7 mouse cellular contexts compared by ENCODE assay signal in genomic region chr11:75193256-75194071, GRCm38 (mm10). TPM values are rescaled to one million over a fixed set of nuclear protein-coding genes. Genes with fewer than 3 reads are reported as not detected.
DNase-seq lines count a peak whose midpoint lies in the region; ATAC-seq and TF ChIP-seq lines count a peak whose summit lies in the region.

TSS of gene Rtn4rl1 (plus strand) at chr11:75193783.

- peak; percentile 10; the same call in 1 of the 2 replicates for ATAC-seq in intestine, postnatal 0 days
- ATAC-seq in limb, embryonic 11.5 days (ENCODE audit: insufficient number of reproducible peaks, low FRiP score, low TSS enrichment, low read depth) = no peak
- peak; percentile 25; the same call in 1 of the 2 replicates for ATAC-seq in midbrain, embryonic 13.5 days
- 0 out of 2 replicates have a peak, but pooled peaks have one; percentile 5 for ATAC-seq in stomach, embryonic 14.5 days (ENCODE audit: insufficient number of reproducible peaks, insufficient read depth, low FRiP score, low read depth)

- no peak within 1 kb of the TSS for H3K27ac ChIP-seq in intestine, postnatal 0 days (ENCODE audit: low read depth, low read length)
- no peak within 1 kb of the TSS for H3K27ac ChIP-seq in limb, embryonic 11.5 days (replicated peaks; ENCODE audit: low read depth, low read length)
- peak within 1 kb of the TSS; percentile 80 for H3K27ac ChIP-seq in midbrain, embryonic 13.5 days
- no peak within 1 kb of the TSS for H3K27ac ChIP-seq in stomach, embryonic 14.5 days (ENCODE audit: low read length)

- WGBS in intestine, postnatal 0 days = under 1% methylated on average over 80 of the region's 84 CpGs
- under 1% methylated on average over 64 of the region's 84 CpGs for WGBS in limb, embryonic 11.5 days
- WGBS in midbrain, embryonic 13.5 days = under 1% methylated on average over 74 of the region's 84 CpGs
- WGBS in stomach, embryonic 14.5 days = 1% methylated on average over 80 of the region's 84 CpGs

- peak; percentile 78 for DNase-seq in T-cell, adult 2 months (ENCODE audit: low spot score)
- DNase-seq in cerebellum, adult 9-10 months = peak; percentile 80
- peak; percentile 98 for DNase-seq in heart, adult 11 months
- DNase-seq in limb, embryonic 11.5 days (ENCODE audit: low spot score) = peak; percentile 59

- H3K9ac ChIP-seq in intestine, postnatal 0 days (ENCODE audit: low read depth, low read length) = peak within 1 kb of the TSS; percentile 34; the same call in 1 of the 2 replicates
- H3K9ac ChIP-seq in limb, embryonic 11.5 days (ENCODE audit: low read length) = peak within 1 kb of the TSS; percentile 45
- H3K9ac ChIP-seq in midbrain, embryonic 13.5 days (replicated peaks) = peak within 1 kb of the TSS; percentile 78
- no peak within 1 kb of the TSS; the same call in 1 of the 2 replicates for H3K9ac ChIP-seq in stomach, embryonic 14.5 days (replicated peaks; ENCODE audit: low read depth, low read length)

- H3K4me2 ChIP-seq in intestine, postnatal 0 days (replicated peaks; ENCODE audit: low read depth) = peak within 1 kb of the TSS; percentile 95
- peak within 1 kb of the TSS; percentile 60 for H3K4me2 ChIP-seq in limb, embryonic 11.5 days (ENCODE audit: low read depth, severe bottlenecking)
- H3K4me2 ChIP-seq in midbrain, embryonic 13.5 days (replicated peaks) = peak within 1 kb of the TSS; percentile 79
- H3K4me2 ChIP-seq in stomach, embryonic 14.5 days (replicated peaks; ENCODE audit: low read depth, low read length) = peak within 1 kb of the TSS; percentile 87

- TF ChIP-seq CTCF in intestine, postnatal 0 days (IDR thresholded peaks at IDR 0.05; ENCODE audit: low read depth) = 0 out of 2 replicates have a peak, but pooled peaks have one; percentile 1

- H3K4me1 ChIP-seq in intestine, postnatal 0 days (replicated peaks; ENCODE audit: control insufficient read depth, insufficient read depth, low read length) = peaks cover 5% of the 10 kb centered on the region; the same call in 1 of the 2 replicates
- H3K4me1 ChIP-seq in limb, embryonic 11.5 days (ENCODE audit: control insufficient read depth, insufficient read depth, low read length) = peaks cover 29% of the 10 kb centered on the region
- peaks cover 84% of the 10 kb centered on the region for H3K4me1 ChIP-seq in midbrain, embryonic 13.5 days (replicated peaks)
- peaks cover 26% of the 10 kb centered on the region for H3K4me1 ChIP-seq in stomach, embryonic 14.5 days (ENCODE audit: control insufficient read depth, insufficient read depth, low read length)

- H3K27me3 ChIP-seq in intestine, postnatal 0 days (replicated peaks; ENCODE audit: control insufficient read depth, insufficient read depth, low read length) = peaks cover 29% of the 10 kb centered on the region
- H3K27me3 ChIP-seq in limb, embryonic 11.5 days (ENCODE audit: control insufficient read depth, insufficient read depth, low read length) = peaks cover 42% of the 10 kb centered on the region
- H3K27me3 ChIP-seq in midbrain, embryonic 13.5 days = peaks cover 66% of the 10 kb centered on the region
- H3K27me3 ChIP-seq in stomach, embryonic 14.5 days (ENCODE audit: control insufficient read depth, insufficient read depth, low read length) = peaks cover 29% of the 10 kb centered on the region

- H3K9me3 ChIP-seq in intestine, postnatal 0 days (ENCODE audit: control insufficient read depth) = no peaks in the 10 kb centered on the region
- H3K9me3 ChIP-seq in limb, embryonic 11.5 days (ENCODE audit: control insufficient read depth, low read length) = no peaks in the 10 kb centered on the region
- H3K9me3 ChIP-seq in midbrain, embryonic 13.5 days = no peaks in the 10 kb centered on the region
- H3K9me3 ChIP-seq in stomach, embryonic 14.5 days (ENCODE audit: control insufficient read depth, low read depth, low read length) = no peaks in the 10 kb centered on the region

- peak within 1 kb of the TSS; percentile 61 for H3K4me3 ChIP-seq in intestine, postnatal 0 days (ENCODE audit: low read depth, low read length)
- H3K4me3 ChIP-seq in limb, embryonic 11.5 days (ENCODE audit: low read depth, low read length) = peak within 1 kb of the TSS; percentile 44
- peak within 1 kb of the TSS; percentile 64 for H3K4me3 ChIP-seq in midbrain, embryonic 13.5 days (replicated peaks)
- H3K4me3 ChIP-seq in stomach, embryonic 14.5 days (ENCODE audit: low read depth, low read length) = peak within 1 kb of the TSS; percentile 48

- H3K36me3 ChIP-seq in intestine, postnatal 0 days (ENCODE audit: control insufficient read depth, insufficient read depth) = no peaks in the 10 kb centered on the region
- no peaks in the 10 kb centered on the region for H3K36me3 ChIP-seq in limb, embryonic 11.5 days (ENCODE audit: control insufficient read depth, insufficient read depth, low read length)
- H3K36me3 ChIP-seq in midbrain, embryonic 13.5 days = no peaks in the 10 kb centered on the region
- no peaks in the 10 kb centered on the region for H3K36me3 ChIP-seq in stomach, embryonic 14.5 days (ENCODE audit: control insufficient read depth, insufficient read depth, low read length)

RNA-seq across cellular contexts. Expression of gene Rtn4rl1, which starts in this region (rescaled TPM):
- polyA plus RNA-seq in intestine, postnatal 0 days (2015; fragmentation: Nextera tagmentation; extraction: Ambion mirVana) = 1.5 and 1.8 TPM in 2 replicates
- 0.75 and 0.78 TPM in 2 replicates for polyA plus RNA-seq in limb, embryonic 11.5 days (2014; fragmentation: Nextera tagmentation; extraction: Ambion mirVana)
- 12.4 and 12.7 TPM in 2 replicates for polyA plus RNA-seq in midbrain, embryonic 13.5 days (2015; fragmentation: Nextera tagmentation; extraction: Ambion mirVana)
- 0.88 and 1.7 TPM in 2 replicates for polyA plus RNA-seq in stomach, embryonic 14.5 days (2014; fragmentation: Nextera tagmentation; extraction: Ambion mirVana)

Comparison
In these comparisons a context has a peak if more than half of its experiments do, and no peak if none do; other contexts are left out.
1. Peak in DNase-seq, H3K4me3 ChIP-seq, H3K9ac ChIP-seq and H3K4me2 ChIP-seq in limb, embryonic 11.5 days; RNA of the gene not detected or under 1 TPM.